Mouse (Mus musculus) heart, embryonic 12.5 days (tissue): ENCODE results near the gene Gm13285. TPM values are rescaled to one million over a fixed set of nuclear protein-coding genes. Genes with fewer than 3 reads are reported as not detected.

Experiments used
- ATAC-seq: fragments of 200-750 bp; cut with Nextera tagmentation; 2 replicates; pipeline ENCODE4 v1.8.0; 2017; ENCODE audit warnings: moderate TSS enrichment, moderate library complexity; ENCODE audit not compliant: insufficient number of reproducible peaks, low FRiP score
- H3K27ac ChIP-seq: fragments of 300-500 bp; sonication (generic); 2 replicates; pipeline ENCODE4 v1.5.1; 2016; ENCODE audit warnings: mild to moderate bottlenecking, moderate library complexity; ENCODE audit not compliant: poor library complexity, severe bottlenecking
- H3K27me3 ChIP-seq: fragments of 300-500 bp; sonication (generic); replicated peaks from 2 replicates; pipeline ENCODE4 v1.6.1; 2016; ENCODE audit warnings: mild to moderate bottlenecking, moderate library complexity
- H3K36me3 ChIP-seq: fragments of 300-500 bp; sonication (generic); 2 replicates; pipeline ENCODE4 v1.6.1; 2016; ENCODE audit warnings: mild to moderate bottlenecking, moderate library complexity
- H3K4me1 ChIP-seq: fragments of 300-500 bp; sonication (generic); replicated peaks from 2 replicates; pipeline ENCODE4 v1.6.1; 2016; ENCODE audit warnings: mild to moderate bottlenecking
- H3K4me2 ChIP-seq: fragments of 300-500 bp; sonication (generic); 2 replicates; pipeline ENCODE4 v1.6.1; 2016; ENCODE audit warnings: mild to moderate bottlenecking, moderate library complexity
- H3K4me3 ChIP-seq: fragments of 300-500 bp; sonication (generic); 2 replicates; pipeline ENCODE4 v1.5.1; 2016; ENCODE audit warnings: mild to moderate bottlenecking
- H3K9ac ChIP-seq: fragments of 300-500 bp; sonication (generic); 2 replicates; pipeline ENCODE4 v1.6.1; 2016; ENCODE audit warnings: mild to moderate bottlenecking, moderate library complexity
- H3K9me3 ChIP-seq: fragments of 300-500 bp; sonication (generic); replicated peaks from 2 replicates; pipeline ENCODE4 v1.6.1; 2016; ENCODE audit warnings: mild to moderate bottlenecking, moderate library complexity
- WGBS: fragments of 180-500 bp; shearing (Covaris S2); methylation state at CpG from one replicate; pipeline ENCODE4 v1.1.7; 2016; 5-methylcytosine and 5-hydroxymethylcytosine counted together
- polyA plus RNA-seq: library from polyadenylated mRNA; unstranded; fragments of >200 nt; fragmentation: Nextera tagmentation; extraction: Ambion mirVana; gene quantifications from 2 replicates; pipeline ENCODE4 v1.2.1, GENCODE M21; 2016

The Gm13285 gene
- polyA plus RNA-seq, 1 experiment from 2014 or later = 1.1 TPM

- no peak within 1 kb of the TSS for H3K9ac ChIP-seq
Measured at GRCm38 (mm10) chr4:88841438-88841911, 42.0 kb downstream of the Gm13285 start, which contains the start of gene Ifna4. Ifna4 (plus strand) TSS chr4:88841861.

GRCm38 (mm10) chr4:88845334-88845733 lies 45.9 kb downstream of the Gm13285 start:
- H3K4me3 ChIP-seq = no peak overlapping the region
- no peak for ATAC-seq
- no peaks in the 10 kb centered on the region for H3K36me3 ChIP-seq
- H3K4me2 ChIP-seq = no peak overlapping the region
- H3K27me3 ChIP-seq = peaks cover 5% of the 10 kb centered on the region; the same call in 1 of the 2 replicates
- H3K9me3 ChIP-seq = no peaks in the 10 kb centered on the region
- no peak overlapping the region for H3K9ac ChIP-seq
- H3K27ac ChIP-seq = no peak overlapping the region
- 47% methylated on average over 2 of the region's 2 CpGs for WGBS
- no peaks in the 10 kb centered on the region for H3K4me1 ChIP-seq

More at GRCm38 (mm10) chr4:88841438-88841911, 42.0 kb downstream of the Gm13285 start, which contains the start of gene Ifna4:
- Histone ChIP-seq H3K4me2 (no peak within 1 kb of the TSS), H3K36me3 (no peaks in the 10 kb centered on the region), H3K9me3 (no peaks in the 10 kb centered on the region), H3K4me1 (no peaks in the 10 kb centered on the region), H3K4me3 (no peak within 1 kb of the TSS), H3K27me3 (peaks cover 5% of the 10 kb centered on the region; the same call in 1 of the 2 replicates), H3K27ac (no peak within 1 kb of the TSS)
- 53% methylated on average over 2 of the region's 2 CpGs for whole genome bisulfite sequencing
- ATAC-seq = no peak

- H3K27me3 ChIP-seq = 0 out of 2 replicates have a peak, but pooled peaks cover 3% of the 10 kb centered on the region
- no peak within 1 kb of the TSS for H3K27ac ChIP-seq
- H3K4me1 ChIP-seq = no peaks in the 10 kb centered on the region
- ATAC-seq = no peak
- H3K4me3 ChIP-seq = no peak within 1 kb of the TSS
- H3K9me3 ChIP-seq = no peaks in the 10 kb centered on the region
- no peak within 1 kb of the TSS for H3K9ac ChIP-seq
- no peak within 1 kb of the TSS for H3K4me2 ChIP-seq
- no peaks in the 10 kb centered on the region for H3K36me3 ChIP-seq
- WGBS = 82% methylated on average over 1 of the region's 1 CpGs
Measured at GRCm38 (mm10) chr4:88849698-88850097, 50.2 kb downstream of the Gm13285 start, which contains the start of gene Ifna1. Ifna1 (plus strand) TSS chr4:88850087.

Other genes starting within 250 kb of the Gm13285 start
- gene Ifna15, start 241.4 kb upstream of the Gm13285 start, polyA plus RNA-seq = not detected in 2 replicates
- gene Ifna14, start 227.9 kb upstream of the Gm13285 start, polyA plus RNA-seq = not detected in 2 replicates
- gene Ifna9, start 207.3 kb upstream of the Gm13285 start, polyA plus RNA-seq = not detected in 2 replicates
- not detected in 2 replicates for gene Ifna12, start 196.3 kb upstream of the Gm13285 start, polyA plus RNA-seq
- not detected in 2 replicates for gene C87499, start 165.3 kb upstream of the Gm13285 start, polyA plus RNA-seq
- not detected in 2 replicates for gene Ifna13, start 155.2 kb upstream of the Gm13285 start, polyA plus RNA-seq
- not detected in 2 replicates for gene Ifna16, start 122.7 kb upstream of the Gm13285 start, polyA plus RNA-seq
- gene Ifna2, start 115.8 kb upstream of the Gm13285 start, polyA plus RNA-seq = not detected in 2 replicates
- gene Ifnab, start 108.3 kb upstream of the Gm13285 start, polyA plus RNA-seq = not detected in 2 replicates
- gene Gm26566, start 77.9 kb upstream of the Gm13285 start, polyA plus RNA-seq = 0.83 and 1.1 TPM in 2 replicates
- 108 and 112 TPM in 2 replicates for gene Klhl9, start 77.2 kb upstream of the Gm13285 start, polyA plus RNA-seq
- gene Gm13271, start 44.8 kb upstream of the Gm13285 start, polyA plus RNA-seq = not detected in 2 replicates
- 0.14 TPM in 1 of 2 replicates, not detected in the other for gene Gm13283, start 39.5 kb upstream of the Gm13285 start, polyA plus RNA-seq
- 0.33 and 0.35 TPM in 2 replicates for gene Gm13290, start 25.8 kb upstream of the Gm13285 start, polyA plus RNA-seq
- gene Gm13289, start 22.7 kb upstream of the Gm13285 start, polyA plus RNA-seq = not detected in 2 replicates
- gene Gm13272, start 19.8 kb upstream of the Gm13285 start, polyA plus RNA-seq = 0.24 TPM in 1 of 2 replicates, not detected in the other
- 0.15 and 0.33 TPM in 2 replicates for gene Ifnz, start 17.5 kb upstream of the Gm13285 start, polyA plus RNA-seq
- not detected in 2 replicates for gene Gm13276, start 14.0 kb upstream of the Gm13285 start, polyA plus RNA-seq
- gene Gm13277, start 11.0 kb upstream of the Gm13285 start, polyA plus RNA-seq = not detected in 2 replicates
- gene Gm13278, start 8.1 kb upstream of the Gm13285 start, polyA plus RNA-seq = not detected in 2 replicates
- gene Gm13275, start 5.2 kb upstream of the Gm13285 start, polyA plus RNA-seq = not detected in 2 replicates
- gene Gm13279, start 2.3 kb upstream of the Gm13285 start, polyA plus RNA-seq = not detected in 2 replicates
- gene Gm13287, start 3.6 kb downstream of the Gm13285 start, polyA plus RNA-seq = 1.2 TPM in 1 of 2 replicates, not detected in the other
- not detected in 2 replicates for gene Gm13288, start 5.9 kb downstream of the Gm13285 start, polyA plus RNA-seq
- not detected in 2 replicates for gene Ifna7, start 16.6 kb downstream of the Gm13285 start, polyA plus RNA-seq
- not detected in 2 replicates for gene Ifna11, start 20.3 kb downstream of the Gm13285 start, polyA plus RNA-seq
- not detected in 2 replicates for gene Ifna6, start 27.8 kb downstream of the Gm13285 start, polyA plus RNA-seq
- gene Ifna5, start 35.9 kb downstream of the Gm13285 start, polyA plus RNA-seq = not detected in 2 replicates
- gene Ifna4, start 42.2 kb downstream of the Gm13285 start, polyA plus RNA-seq = not detected in 2 replicates
- gene Ifna1, start 50.4 kb downstream of the Gm13285 start, polyA plus RNA-seq = not detected in 2 replicates
- not detected in 2 replicates for gene Ifne, start 80.5 kb downstream of the Gm13285 start, polyA plus RNA-seq